Mouse (Mus musculus) cerebellum, adult 2 months (tissue): ENCODE results near the gene Cdk15.

Experiments
- CTCF ChIP-seq: fragments of 200-500 bp; IDR thresholded peaks from 2 replicates; pipeline ENCODE4 v1.5.1; 2011; ENCODE audit warnings: low read depth, mild to moderate bottlenecking, control low read depth, low read length, moderate library complexity, borderline replicate concordance; ENCODE audit not compliant: insufficient read depth
- POLR2A ChIP-seq: fragments of 200-500 bp; IDR thresholded peaks from 2 replicates; pipeline ENCODE4 v1.6.1; 2011; ENCODE audit warnings: low read length, control low read depth, borderline replicate concordance; ENCODE audit not compliant: insufficient read depth

DNA sequence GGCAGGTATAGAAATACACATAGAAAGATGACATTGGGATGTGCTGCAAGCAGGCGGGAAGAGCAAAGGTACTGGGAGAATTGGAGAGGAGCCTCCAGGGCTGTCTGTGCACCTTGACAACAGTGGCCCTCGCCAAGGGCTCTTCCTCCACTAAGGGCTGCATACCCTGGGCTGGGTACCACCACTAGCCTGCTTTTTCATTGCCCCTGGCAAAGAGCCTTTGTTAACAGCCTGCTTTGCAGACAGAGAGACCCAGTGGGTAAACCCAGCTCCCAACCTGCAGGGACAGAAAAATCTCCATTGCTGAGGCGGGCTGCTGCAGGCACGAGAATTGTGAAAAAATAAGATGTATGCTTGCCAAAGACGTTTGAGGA lies 76.7 kb downstream of the Cdk15 start:
- TF ChIP-seq POLR2A (no peak), CTCF (no peak)
